Mouse (Mus musculus): ENCODE results near the gene Timm8a2. TPM values are rescaled to one million over a fixed set of nuclear protein-coding genes. Genes with fewer than 3 reads are reported as not detected.
"Not testable (repeated sequence)": the region's sequence is repeated elsewhere in the genome, so short reads cannot be mapped to it uniquely, and the experiment has no call there.

Timm8a2 gene
- polyA plus RNA-seq, 1 experiment from 2014 or later = not detected

- peaks cover 4% of the 10 kb centered on the region; the same call in 1 of the 2 replicates for H3K4me1 ChIP-seq
These were observed 31.8 kb downstream of the Timm8a2 start for GRCm38 (mm10) chr14:122066243-122066642.

GRCm38 (mm10) chr14:122068036-122068435 lies 33.6 kb downstream of the Timm8a2 start:
- not testable (repeated sequence) for H3K36me3 ChIP-seq (replicated peaks); H3K9me3 ChIP-seq; H3K4me3 ChIP-seq; H3K27me3 ChIP-seq (replicated peaks; ENCODE audit: low read depth, poor library complexity, severe bottlenecking); H3K27ac ChIP-seq (replicated peaks); H3K4me1 ChIP-seq; DNase-seq (ENCODE audit: low spot score)
- 41% methylated on average over 3 of the region's 3 CpGs for WGBS

More at GRCm38 (mm10) chr14:122066243-122066642, 31.8 kb downstream of the Timm8a2 start:
- Histone ChIP-seq H3K27ac (replicated peaks) (no peak overlapping the region), H3K4me3 (no peak overlapping the region), H3K9me3 (no peaks in the 10 kb centered on the region), H3K36me3 (replicated peaks) (no peaks in the 10 kb centered on the region), H3K27me3 (replicated peaks; ENCODE audit: low read depth, poor library complexity, severe bottlenecking) (no peaks in the 10 kb centered on the region)
- 65% methylated on average over 4 of the region's 4 CpGs for WGBS
- DNase-seq (ENCODE audit: low spot score) = no peak

GRCm38 (mm10) chr14:122068801-122069695 lies 34.6 kb downstream of the Timm8a2 start:
- WGBS = 65% methylated on average over 11 of the region's 11 CpGs
- peaks cover 4% of the 10 kb centered on the region; the same call in 1 of the 2 replicates for H3K4me1 ChIP-seq
- no peak for DNase-seq (ENCODE audit: low spot score)
- no peaks in the 10 kb centered on the region for H3K9me3 ChIP-seq
- no peak overlapping the region for H3K4me3 ChIP-seq
- no peaks in the 10 kb centered on the region for H3K36me3 ChIP-seq (replicated peaks)
- no peaks in the 10 kb centered on the region for H3K27me3 ChIP-seq (replicated peaks; ENCODE audit: low read depth, poor library complexity, severe bottlenecking)
- H3K27ac ChIP-seq (replicated peaks) = no peak overlapping the region

- DNase-seq (ENCODE audit: low spot score) = no peak
- 88% methylated on average over 3 of the region's 3 CpGs for WGBS
- no peaks in the 10 kb centered on the region for H3K36me3 ChIP-seq (replicated peaks)
These were observed 35.5 kb downstream of the Timm8a2 start for GRCm38 (mm10) chr14:122069948-122070347.

GRCm38 (mm10) chr14:122073422-122073821 lies 38.9 kb downstream of the Timm8a2 start:
- WGBS = 88% methylated on average over 5 of the region's 5 CpGs
- Histone ChIP-seq H3K4me1 (peaks cover 4% of the 10 kb centered on the region; the same call in 1 of the 2 replicates), H3K9me3 (no peaks in the 10 kb centered on the region), H3K27me3 (replicated peaks; ENCODE audit: low read depth, poor library complexity, severe bottlenecking) (no peaks in the 10 kb centered on the region), H3K4me3 (no peak overlapping the region), H3K27ac (replicated peaks) (no peak overlapping the region), H3K36me3 (replicated peaks) (no peaks in the 10 kb centered on the region)
- DNase-seq (ENCODE audit: low spot score) = no peak

More at GRCm38 (mm10) chr14:122069948-122070347, 35.5 kb downstream of the Timm8a2 start:
- no peaks in the 10 kb centered on the region for H3K27me3 ChIP-seq (replicated peaks; ENCODE audit: low read depth, poor library complexity, severe bottlenecking)
- H3K4me1 ChIP-seq = peaks cover 4% of the 10 kb centered on the region; the same call in 1 of the 2 replicates
- no peaks in the 10 kb centered on the region for H3K9me3 ChIP-seq
- H3K27ac ChIP-seq (replicated peaks) = no peak overlapping the region
- H3K4me3 ChIP-seq = no peak overlapping the region

- Histone ChIP-seq H3K4me3 (no peak overlapping the region), H3K4me1 (peaks cover 3% of the 10 kb centered on the region; the same call in 1 of the 2 replicates), H3K36me3 (replicated peaks) (no peaks in the 10 kb centered on the region), H3K27ac (replicated peaks) (no peak overlapping the region), H3K27me3 (replicated peaks; ENCODE audit: low read depth, poor library complexity, severe bottlenecking) (no peaks in the 10 kb centered on the region), H3K9me3 (no peaks in the 10 kb centered on the region)
- 84% methylated on average over 10 of the region's 10 CpGs for WGBS
- no peak for DNase-seq (ENCODE audit: low spot score)
These were observed 39.9 kb downstream of the Timm8a2 start for GRCm38 (mm10) chr14:122074360-122074759.

- Histone ChIP-seq H3K27ac (replicated peaks) (no peak overlapping the region), H3K9me3 (no peaks in the 10 kb centered on the region), H3K36me3 (replicated peaks) (no peaks in the 10 kb centered on the region), H3K4me3 (no peak overlapping the region), H3K27me3 (replicated peaks; ENCODE audit: low read depth, poor library complexity, severe bottlenecking) (no peaks in the 10 kb centered on the region), H3K4me1 (no peaks in the 10 kb centered on the region)
- DNase-seq (ENCODE audit: low spot score) = no peak
- WGBS = 89% methylated on average over 21 of the region's 21 CpGs
These were observed 41.2 kb downstream of the Timm8a2 start for GRCm38 (mm10) chr14:122075485-122076200.

GRCm38 (mm10) chr14:122077017-122077416 lies 42.5 kb downstream of the Timm8a2 start:
- Histone ChIP-seq H3K36me3 (replicated peaks) (no peaks in the 10 kb centered on the region), H3K4me1 (no peaks in the 10 kb centered on the region), H3K9me3 (no peaks in the 10 kb centered on the region), H3K27ac (replicated peaks) (no peak overlapping the region), H3K4me3 (no peak overlapping the region), H3K27me3 (replicated peaks; ENCODE audit: low read depth, poor library complexity, severe bottlenecking) (no peaks in the 10 kb centered on the region)
- DNase-seq (ENCODE audit: low spot score) = no peak
- WGBS = 80% methylated on average over 3 of the region's 3 CpGs

GRCm38 (mm10) chr14:122079428-122079827 lies 45.0 kb downstream of the Timm8a2 start:
- WGBS = 44% methylated on average over 6 of the region's 6 CpGs
- DNase-seq (ENCODE audit: low spot score) = peak; percentile 59

GRCm38 (mm10) chr14:122079921-122080320 lies 45.4 kb downstream of the Timm8a2 start:
- Histone ChIP-seq H3K36me3 (replicated peaks) (no peaks in the 10 kb centered on the region), H3K4me1 (no peaks in the 10 kb centered on the region), H3K9me3 (peaks cover 2% of the 10 kb centered on the region; the same call in 1 of the 2 replicates), H3K4me3 (no peak overlapping the region), H3K27ac (replicated peaks) (no peak overlapping the region), H3K27me3 (replicated peaks; ENCODE audit: low read depth, poor library complexity, severe bottlenecking) (no peaks in the 10 kb centered on the region)
- 88% methylated on average over 5 of the region's 5 CpGs for WGBS
- no peak for DNase-seq (ENCODE audit: low spot score)

More at GRCm38 (mm10) chr14:122079428-122079827, 45.0 kb downstream of the Timm8a2 start:
- H3K27ac ChIP-seq (replicated peaks) = no peak overlapping the region
- no peak overlapping the region for H3K4me3 ChIP-seq
- H3K36me3 ChIP-seq (replicated peaks) = no peaks in the 10 kb centered on the region
- H3K9me3 ChIP-seq = no peaks in the 10 kb centered on the region
- no peaks in the 10 kb centered on the region for H3K27me3 ChIP-seq (replicated peaks; ENCODE audit: low read depth, poor library complexity, severe bottlenecking)
- H3K4me1 ChIP-seq = no peaks in the 10 kb centered on the region

GRCm38 (mm10) chr14:122081308-122081707 lies 46.8 kb downstream of the Timm8a2 start:
- H3K36me3 ChIP-seq (replicated peaks) = no peaks in the 10 kb centered on the region
- H3K27me3 ChIP-seq (replicated peaks; ENCODE audit: low read depth, poor library complexity, severe bottlenecking) = no peaks in the 10 kb centered on the region
- 67% methylated on average over 3 of the region's 3 CpGs for WGBS
- no peak for DNase-seq (ENCODE audit: low spot score)
- no peak overlapping the region for H3K4me3 ChIP-seq
- no peaks in the 10 kb centered on the region for H3K4me1 ChIP-seq
- H3K27ac ChIP-seq (replicated peaks) = no peak overlapping the region
- H3K9me3 ChIP-seq = peaks cover 3% of the 10 kb centered on the region; the same call in 1 of the 2 replicates

- 82% methylated on average over 7 of the region's 7 CpGs for WGBS
- no peaks in the 10 kb centered on the region for H3K36me3 ChIP-seq (replicated peaks)
- no peak overlapping the region for H3K4me3 ChIP-seq
- H3K27ac ChIP-seq (replicated peaks) = no peak overlapping the region
- DNase-seq (ENCODE audit: low spot score) = no peak
- peaks cover 3% of the 10 kb centered on the region; the same call in 1 of the 2 replicates for H3K9me3 ChIP-seq
- H3K4me1 ChIP-seq = no peaks in the 10 kb centered on the region
- H3K27me3 ChIP-seq (replicated peaks; ENCODE audit: low read depth, poor library complexity, severe bottlenecking) = no peaks in the 10 kb centered on the region
These were observed 49.0 kb downstream of the Timm8a2 start for GRCm38 (mm10) chr14:122083499-122083898.

All from embryonic facial prominence, embryonic 10.5 days (tissue).